Mouse (Mus musculus) E14TG2a.4 (cell line): ENCODE data around the gene Dntt.

Source experiments
- CTCF ChIP-seq: conservative IDR thresholded peaks from 2 replicates; pipeline ENCODE4 v1.5.1; 2014; ENCODE audit warnings: low read length
- NANOG ChIP-seq: IDR thresholded peaks from 2 replicates; pipeline ENCODE4 v1.6.1; 2014; ENCODE audit warnings: borderline replicate concordance, low read length, mixed read lengths

DNA sequence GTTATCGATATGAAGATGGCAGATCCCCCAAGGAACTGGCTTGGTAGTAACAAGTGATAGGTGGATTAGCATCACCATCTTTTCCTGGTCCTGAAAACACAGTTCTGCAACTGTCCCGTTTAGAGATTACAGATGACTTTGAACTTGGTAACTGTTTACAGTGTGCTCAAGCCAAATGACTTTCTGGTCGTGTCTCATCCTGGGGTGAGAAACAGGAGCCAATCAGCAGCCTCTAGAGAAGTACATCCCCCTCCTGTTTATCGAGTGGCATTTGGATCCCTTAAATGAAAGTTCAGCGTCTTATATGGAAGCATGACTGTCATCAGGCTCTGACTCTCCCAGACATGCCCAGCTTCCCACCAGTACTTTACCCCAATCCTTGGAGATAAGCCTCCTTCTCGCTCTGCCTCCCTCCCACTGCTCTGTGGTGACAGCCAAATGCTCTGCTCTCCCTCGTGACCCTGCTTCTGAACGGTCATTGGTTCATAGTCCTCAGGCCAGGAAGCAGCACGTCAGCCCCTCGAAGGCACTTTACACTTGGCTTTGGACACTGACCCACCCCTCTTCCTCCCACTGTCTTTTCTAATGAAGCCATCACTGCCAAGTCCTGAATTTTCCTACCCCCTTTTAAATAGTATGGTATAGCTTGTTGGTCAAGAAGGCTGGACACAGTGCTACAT, 16.2 kb downstream of the Dntt start:
- TF ChIP-seq CTCF, result no peak
- TF ChIP-seq NANOG, result no peak
